Mouse (Mus musculus): Measurements from ENCODE around the gene Nop10. TPM values are rescaled to one million over a fixed set of nuclear protein-coding genes. Genes with fewer than 3 reads are reported as not detected.

The Nop10 gene
- 10 to 100 TPM; 72.0 to 74.7 TPM for total RNA-seq (2021)

DNA sequence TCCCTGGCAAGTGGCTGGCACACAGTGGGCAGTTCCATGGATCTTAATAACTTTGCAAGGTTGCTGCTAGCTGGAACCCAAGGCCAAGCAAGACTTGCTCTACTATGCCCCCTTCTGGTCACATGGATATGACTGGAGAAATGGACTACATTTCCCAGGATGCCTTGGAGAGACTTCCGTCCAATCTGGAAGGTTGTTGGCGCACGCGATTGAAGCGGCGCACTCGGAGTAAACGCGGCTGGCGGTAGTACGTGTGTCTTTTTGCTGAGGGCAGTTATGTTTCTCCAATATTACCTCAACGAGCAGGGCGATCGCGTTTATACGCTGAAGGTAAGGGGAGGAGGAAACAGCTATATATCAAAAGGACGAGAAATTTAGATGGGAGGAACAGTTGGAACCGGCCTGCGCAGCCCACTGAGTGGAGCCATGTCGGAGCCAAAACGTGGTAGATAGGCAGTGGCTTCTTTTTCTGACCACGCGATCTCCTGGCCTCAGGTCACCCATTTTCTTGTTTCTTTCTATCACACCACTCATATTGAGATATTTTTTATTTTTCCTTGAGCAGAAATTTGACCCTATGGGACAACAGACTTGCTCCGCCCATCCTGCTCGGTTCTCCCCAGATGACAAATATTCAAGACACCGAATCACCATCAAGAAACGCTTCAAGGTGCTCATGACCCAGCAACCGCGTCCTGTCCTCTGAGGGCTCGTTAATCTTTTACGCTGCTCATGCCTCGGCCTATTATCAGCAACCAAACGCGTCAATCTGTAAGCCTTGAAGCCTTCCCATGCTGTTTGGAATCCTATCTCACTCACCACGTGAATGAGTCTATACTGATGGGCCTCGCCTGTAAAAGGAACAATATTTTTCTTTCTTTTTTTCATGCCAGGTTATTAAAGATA, at the start of gene Nop10:
Gene Nop10, plus strand, starts transcription at position 179 of the 906 bp plus-strand sequence.
- peak; percentile 86 to 88 for DNase-seq (ENCODE audit: extremely low spot score in 1 of 2, low spot score in 2 of 2)
- intact Hi-C loops (cut with DNase I) = loop anchor here (2.0 to 10.0 kb wide), 2 partner anchors 77 to 223 kb away; partner anchors contain the start of gene Chrm5

DNA sequence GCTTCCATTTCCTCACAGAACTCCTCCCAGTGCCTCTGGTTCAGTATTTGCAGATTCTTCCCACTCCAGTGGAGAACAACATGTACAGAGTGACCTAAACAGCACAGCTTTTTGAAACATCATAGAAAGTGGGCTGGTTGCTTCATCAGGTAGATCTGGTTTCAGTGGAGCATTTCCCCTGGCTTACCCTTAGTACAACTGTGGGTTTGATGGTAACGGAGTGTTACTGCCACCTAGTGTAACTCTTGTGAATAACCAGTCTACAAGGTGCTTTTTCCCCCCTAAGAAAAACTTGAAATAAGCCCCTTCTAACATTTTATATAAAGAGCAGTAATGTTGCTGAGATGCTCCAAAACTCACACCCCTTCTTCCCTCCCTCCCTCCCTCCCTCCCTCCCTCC, 45.7 kb upstream of the Nop10 start:
- intact Hi-C loops (cut with DNase I) = loop anchor here (10.0 kb wide), 2 partner anchors 1221 to 1991 kb away; no protein-coding TSS in a partner anchor
- peak in 1 of 2 experiments; percentile 35 for DNase-seq (ENCODE audit: extremely low spot score in 1 of 2, low spot score in 2 of 2)

DNA sequence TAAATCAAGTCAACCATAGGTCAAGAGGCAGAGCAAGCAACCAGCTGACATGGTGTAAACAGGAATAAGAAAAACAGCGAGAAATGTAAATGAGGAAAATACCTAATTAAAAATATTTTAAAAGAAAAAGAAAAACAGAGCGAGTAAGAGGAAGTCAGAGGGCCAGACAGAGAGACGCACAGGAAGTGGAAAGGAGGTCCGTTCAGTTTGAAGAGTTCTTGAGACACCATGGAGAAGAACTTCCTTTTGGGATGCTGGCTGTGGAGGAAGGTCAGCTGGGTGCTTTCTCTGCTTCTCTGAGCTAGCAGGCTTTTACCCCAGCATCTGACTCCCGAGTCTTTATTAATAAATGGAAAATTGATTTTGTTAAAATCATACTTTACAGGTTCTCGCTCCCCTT, 44.1 kb upstream of the Nop10 start:
- intact Hi-C loops (cut with DNase I) = loop anchor here (10.0 kb wide), 2 partner anchors 1223 to 1993 kb away; no protein-coding TSS in a partner anchor
- no peak for DNase-seq (ENCODE audit: extremely low spot score in 1 of 2, low spot score in 2 of 2)

DNA sequence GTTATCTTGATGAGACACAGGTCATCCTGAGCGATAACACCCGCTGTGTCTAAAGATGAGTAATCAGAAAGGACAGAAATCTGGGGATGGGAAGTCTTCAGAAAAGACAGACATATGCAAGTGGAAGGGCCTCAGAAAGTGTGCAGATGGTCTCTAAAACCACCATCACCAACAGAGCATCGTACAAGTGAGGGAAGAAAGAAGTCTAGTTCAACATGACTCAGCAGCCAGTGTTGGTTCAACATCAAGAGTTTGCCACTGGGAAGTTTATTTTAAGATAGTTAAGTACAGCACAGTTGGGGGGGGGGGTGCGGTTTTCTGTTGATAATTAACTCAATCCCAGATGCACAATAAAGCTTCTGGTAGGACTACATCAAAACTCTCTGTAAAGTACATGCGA, 40.8 kb upstream of the Nop10 start:
- DNase-seq (ENCODE audit: extremely low spot score in 1 of 2, low spot score in 2 of 2) = no peak
- intact Hi-C loops (cut with DNase I) = no loop called here

DNA sequence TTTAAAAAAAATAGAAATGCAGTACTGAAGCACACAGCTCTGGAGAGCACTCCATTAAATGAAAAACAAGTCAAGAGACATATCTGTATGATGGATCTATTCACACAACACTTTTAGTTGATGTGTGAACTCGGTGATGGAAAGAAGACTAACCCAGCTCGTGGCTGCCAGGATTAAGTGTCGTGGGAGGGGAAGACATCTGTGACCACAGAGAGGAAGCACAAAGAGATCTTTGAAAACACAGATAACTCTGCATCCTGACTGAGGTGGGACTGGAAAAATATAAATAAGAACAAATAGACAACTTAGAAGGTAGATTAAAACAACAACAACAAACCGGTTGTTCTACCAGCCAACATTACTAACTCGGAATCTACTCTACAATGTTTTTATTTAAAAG, 39.1 kb upstream of the Nop10 start:
- intact Hi-C loops (cut with DNase I) = no loop called here
- DNase-seq (ENCODE audit: extremely low spot score in 1 of 2, low spot score in 2 of 2) = no peak

DNA sequence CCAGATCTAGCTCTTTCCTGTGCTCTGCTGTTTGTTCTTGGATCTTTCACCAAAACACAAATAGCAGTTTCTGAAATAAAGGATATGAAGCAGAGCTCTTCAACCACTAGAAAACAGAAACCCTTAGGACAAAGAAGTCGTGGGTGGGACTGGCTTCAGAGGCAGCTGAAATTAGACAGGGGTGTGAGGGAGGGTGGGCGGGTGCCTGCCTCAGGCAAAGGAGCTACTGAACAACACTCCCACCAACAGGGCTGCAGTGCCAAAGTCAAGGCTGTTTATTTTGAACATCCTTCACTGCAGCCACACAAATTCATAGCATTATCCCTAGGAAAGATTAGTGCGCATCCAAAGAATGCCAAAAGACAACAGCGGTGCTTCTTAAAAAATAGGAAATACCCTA, 37.4 kb upstream of the Nop10 start:
- no peak for DNase-seq (ENCODE audit: extremely low spot score in 1 of 2, low spot score in 2 of 2)
- intact Hi-C loops (cut with DNase I) = no loop called here

DNA sequence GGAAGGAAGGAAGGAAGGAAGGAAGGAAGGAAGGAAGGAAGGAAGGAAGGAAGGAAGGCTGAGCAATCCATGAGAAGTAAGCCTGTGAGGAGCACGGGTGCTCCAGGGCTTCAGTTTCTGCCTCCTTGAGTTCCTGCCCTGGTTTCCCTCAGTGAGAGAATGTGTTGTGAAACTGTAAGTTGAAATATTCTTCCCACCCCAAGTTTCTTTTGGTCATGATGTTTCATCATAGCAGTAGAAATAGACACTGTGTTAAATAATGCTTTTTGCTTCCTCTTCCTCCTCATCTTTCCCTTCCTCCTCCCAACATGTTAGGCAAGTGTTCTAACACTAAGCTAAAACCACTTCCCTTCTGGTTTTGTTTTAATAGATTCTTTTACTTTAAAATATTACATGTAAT, 29.1 kb upstream of the Nop10 start:
- DNase-seq (ENCODE audit: extremely low spot score in 1 of 2, low spot score in 2 of 2) = no peak
- intact Hi-C loops (cut with DNase I) = no loop called here

DNA sequence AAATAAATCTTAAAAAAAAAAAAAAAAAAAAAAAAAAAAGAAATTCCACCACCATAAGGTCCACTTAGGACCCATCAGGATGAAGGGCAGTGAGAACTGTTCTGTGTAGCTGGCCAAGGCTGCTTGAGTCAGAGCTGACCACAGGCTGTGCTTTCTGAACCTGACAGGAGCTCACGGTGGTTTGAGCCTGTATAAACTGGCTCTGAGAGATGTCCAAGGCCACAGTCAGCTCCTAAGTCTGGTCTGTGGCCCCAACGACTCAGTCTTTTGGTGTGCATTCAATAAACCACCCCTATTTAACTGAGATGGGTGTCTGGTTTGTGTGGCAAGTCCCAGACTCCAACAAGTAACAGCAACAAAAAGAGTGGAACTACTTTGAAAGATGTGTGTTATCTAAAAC, 25.1 kb upstream of the Nop10 start:
- intact Hi-C loops (cut with DNase I) = no loop called here
- DNase-seq (ENCODE audit: extremely low spot score in 1 of 2, low spot score in 2 of 2) = no peak

DNA sequence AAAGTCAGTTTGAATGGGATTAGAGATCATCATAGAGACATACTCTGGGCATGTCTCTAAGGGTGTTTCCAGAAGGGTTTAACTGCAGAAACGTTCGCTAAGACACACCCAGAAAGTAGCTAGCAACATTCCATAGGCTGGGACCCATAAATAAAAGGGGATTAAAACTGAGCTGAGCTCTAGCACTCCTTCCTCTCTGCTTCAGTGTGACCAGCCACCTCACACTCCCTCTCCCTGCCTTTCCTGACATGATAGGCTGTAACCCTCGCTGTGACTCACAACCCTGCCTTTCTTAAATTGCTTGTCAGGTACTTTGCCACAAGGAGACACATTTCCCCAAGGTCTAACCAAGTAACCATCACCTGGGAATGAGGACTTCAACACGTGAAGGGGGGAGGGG, 23.7 kb upstream of the Nop10 start:
- intact Hi-C loops (cut with DNase I) = no loop called here
- no peak for DNase-seq (ENCODE audit: extremely low spot score in 1 of 2, low spot score in 2 of 2)

DNA sequence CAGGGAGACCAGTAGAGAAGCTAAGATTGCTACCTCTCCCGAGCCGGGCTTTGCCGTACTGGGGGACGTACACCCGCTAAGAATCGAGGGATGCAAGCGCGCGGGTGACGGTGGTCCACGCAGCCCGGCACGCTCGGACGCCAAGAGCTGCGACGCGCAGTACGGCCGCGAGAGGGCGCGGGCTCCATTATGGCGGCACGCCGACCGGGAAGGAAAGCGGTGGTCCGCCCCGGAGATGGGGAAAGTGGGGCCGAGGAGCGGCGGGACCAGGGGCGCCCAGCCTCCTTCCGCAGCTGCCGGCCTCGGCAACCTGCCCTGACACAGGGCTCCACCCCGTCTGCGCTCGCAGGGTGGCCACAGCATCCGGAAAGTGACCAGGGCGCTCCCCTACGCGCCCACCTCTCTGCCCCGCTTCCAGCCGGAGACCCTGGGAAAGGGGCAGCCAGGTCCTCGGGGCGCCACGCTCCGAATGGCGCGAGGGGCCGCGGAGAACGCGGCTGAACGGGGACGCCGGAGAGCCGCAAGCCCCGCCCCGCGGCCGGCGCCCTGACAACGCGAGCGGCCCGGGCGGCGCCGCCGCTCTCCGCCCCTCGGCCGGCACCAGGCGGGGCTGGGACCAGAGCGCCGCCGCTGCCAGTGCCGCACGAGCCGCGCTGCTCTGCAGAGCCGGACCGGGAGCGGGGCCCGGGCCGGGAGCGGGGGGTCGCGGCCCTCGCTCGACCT, 22.4 kb upstream of the Nop10 start, which contains the start of gene Lpcat4:
Gene Lpcat4, plus strand, starts transcription at position 257 of the 723 bp plus-strand sequence.
- intact Hi-C loops (cut with DNase I) = no loop called here
- DNase-seq (ENCODE audit: extremely low spot score in 1 of 2, low spot score in 2 of 2) = peak; percentile 90 to 93

DNA sequence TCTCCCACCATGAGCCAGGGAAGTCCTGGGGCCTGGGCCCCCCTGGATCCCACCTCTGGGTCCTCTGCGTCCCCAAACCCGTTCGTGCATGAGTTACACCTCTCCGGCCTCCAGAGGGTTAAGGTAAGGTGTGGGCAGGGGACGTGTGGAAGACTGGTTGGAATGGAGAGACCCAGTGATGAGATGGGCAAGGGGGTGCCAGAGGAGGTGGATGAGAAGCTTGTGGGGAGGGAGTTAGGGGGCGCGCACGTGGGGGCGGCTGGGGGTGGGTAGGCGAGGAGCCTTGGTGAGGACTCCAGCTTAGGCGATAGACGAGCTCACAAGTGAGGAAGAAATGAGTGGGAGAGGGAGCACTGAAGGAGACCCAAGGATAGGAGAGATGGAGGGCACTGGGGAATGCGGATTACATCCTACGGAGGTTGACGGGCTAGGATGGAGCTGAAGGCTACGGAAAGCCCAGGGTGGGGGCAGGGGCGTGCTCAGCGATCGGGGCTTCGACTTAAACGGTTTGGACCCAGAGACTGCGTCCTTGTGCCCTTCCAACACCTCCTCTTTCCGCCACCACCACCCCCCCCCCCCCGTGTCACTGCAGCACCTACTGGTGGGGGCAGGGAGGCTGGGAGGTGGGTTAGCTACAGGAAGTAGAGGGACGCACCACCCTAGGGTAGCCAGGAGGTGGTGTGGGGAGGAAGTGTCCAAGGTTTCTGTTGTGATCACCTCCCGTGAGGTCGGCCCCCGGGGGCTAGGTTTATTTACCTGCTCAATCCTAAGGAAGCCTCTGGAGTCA, 21.6 kb upstream of the Nop10 start:
- DNase-seq (ENCODE audit: extremely low spot score in 1 of 2, low spot score in 2 of 2) = peak in 1 of 2 experiments; percentile 66
- intact Hi-C loops (cut with DNase I) = no loop called here

DNA sequence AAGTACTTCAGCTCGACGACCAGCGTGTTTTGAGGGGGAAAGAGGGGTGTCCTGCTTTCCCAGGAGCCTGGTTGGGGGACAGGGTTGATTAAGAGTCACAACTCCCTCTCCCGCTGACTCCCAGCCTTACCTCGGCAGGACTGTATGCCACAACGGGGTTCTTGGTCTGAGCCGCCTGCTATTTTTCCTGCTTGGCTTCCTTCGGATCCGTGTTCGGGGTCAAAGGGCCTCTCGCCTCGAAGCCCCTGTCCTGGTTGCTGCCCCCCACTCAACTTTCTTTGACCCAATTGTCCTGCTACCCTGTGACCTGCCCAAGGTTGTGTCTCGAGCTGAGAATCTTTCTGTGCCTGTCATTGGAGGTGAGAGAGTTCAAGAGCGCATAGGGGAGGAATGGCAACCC, 19.9 kb upstream of the Nop10 start:
- intact Hi-C loops (cut with DNase I) = no loop called here
- DNase-seq (ENCODE audit: extremely low spot score in 1 of 2, low spot score in 2 of 2) = no peak

DNA sequence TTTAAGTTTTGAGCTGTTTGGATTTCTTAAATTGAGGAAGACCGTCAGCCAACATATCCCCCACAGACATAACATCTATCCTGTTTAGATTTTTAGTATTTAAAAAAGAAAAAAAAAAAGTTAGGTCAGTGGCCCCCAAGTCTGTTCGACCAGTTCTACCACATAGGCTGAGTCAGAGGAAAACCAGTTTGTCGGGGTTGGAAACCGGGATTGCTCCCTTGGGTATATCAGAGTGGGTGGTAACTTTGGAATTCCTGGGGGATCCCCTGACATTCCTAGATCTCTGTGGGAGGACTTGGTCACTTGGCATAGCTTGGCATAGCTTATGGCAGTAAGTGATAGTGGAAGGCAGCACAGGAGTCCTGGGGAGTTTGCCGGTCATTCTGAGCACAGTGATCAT, 16.4 kb upstream of the Nop10 start:
- intact Hi-C loops (cut with DNase I) = no loop called here
- DNase-seq (ENCODE audit: extremely low spot score in 1 of 2, low spot score in 2 of 2) = no peak

DNA sequence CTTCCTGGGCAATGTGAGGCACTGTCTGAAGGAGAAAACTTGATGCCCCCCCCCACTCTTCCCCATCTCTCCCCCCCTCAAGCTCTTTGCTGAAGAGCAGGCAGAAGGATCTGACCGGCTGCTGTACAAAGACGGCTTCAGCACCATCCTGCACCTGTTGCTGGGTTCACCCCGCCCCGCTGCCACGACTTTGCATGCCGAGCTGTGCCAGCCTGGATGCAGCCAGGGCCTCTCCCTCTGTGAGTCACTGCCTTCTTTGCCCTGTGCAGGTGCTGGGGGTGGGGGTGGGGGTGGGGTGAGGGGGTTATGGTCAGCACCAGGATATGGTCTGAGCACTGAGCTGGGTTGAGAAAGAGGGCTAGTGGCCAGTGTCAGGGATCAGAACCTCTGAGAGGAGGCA, 15.5 kb upstream of the Nop10 start:
- no peak for DNase-seq (ENCODE audit: extremely low spot score in 1 of 2, low spot score in 2 of 2)
- intact Hi-C loops (cut with DNase I) = no loop called here

DNA sequence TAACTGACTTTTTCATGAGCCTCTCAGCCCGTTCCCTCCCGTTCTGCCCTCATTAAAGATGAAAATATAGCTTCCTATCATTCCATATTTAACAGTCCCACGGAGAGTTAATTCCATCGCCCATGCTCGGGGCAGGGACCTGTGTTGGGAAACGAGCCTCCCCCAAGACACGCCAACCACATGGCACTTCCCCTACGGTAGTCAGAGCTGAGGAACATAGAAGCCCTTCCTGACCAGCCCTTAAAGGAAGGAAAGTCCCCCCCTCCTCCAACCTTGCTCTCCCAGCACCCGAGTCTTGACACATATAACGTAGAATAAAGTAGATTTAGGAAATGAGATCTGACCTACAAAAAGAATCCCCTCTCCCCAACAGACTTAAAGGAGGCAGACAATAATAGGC, 14.4 kb upstream of the Nop10 start:
- intact Hi-C loops (cut with DNase I) = no loop called here
- DNase-seq (ENCODE audit: extremely low spot score in 1 of 2, low spot score in 2 of 2) = no peak

DNA sequence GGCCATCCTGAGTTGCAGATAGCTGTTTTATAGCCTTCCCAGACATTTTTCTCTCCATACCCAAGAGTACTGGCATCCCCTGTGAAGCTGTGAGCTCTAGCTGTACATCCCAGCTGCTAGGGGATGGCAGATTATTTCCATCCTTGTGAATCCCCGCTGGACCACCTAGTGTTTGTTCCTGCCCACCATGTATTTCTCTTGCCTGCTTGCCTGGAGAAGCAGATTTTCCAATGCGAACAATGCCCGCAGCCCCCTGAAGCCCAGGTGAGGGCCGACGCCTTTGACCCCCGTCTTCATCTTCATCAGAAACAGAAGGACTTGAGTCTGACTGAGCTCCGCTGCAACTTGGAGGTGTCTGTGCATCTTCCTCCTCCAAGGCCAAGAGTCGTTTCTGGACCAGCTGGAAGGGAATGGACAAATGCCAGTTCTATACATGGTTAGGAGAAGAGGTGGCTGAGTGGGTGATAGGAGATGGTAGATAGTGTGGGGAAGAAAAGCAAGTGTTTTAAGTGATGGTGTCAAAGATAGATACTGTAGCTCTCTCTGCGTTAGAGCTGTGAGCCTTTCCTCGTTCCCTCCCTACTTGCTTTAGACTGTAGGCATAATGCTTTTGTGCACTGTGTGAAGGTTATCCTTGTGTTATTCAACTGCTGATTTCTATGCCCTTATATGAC, 11.8 kb upstream of the Nop10 start:
- DNase-seq (ENCODE audit: extremely low spot score in 1 of 2, low spot score in 2 of 2) = no peak
- intact Hi-C loops (cut with DNase I) = no loop called here

DNA sequence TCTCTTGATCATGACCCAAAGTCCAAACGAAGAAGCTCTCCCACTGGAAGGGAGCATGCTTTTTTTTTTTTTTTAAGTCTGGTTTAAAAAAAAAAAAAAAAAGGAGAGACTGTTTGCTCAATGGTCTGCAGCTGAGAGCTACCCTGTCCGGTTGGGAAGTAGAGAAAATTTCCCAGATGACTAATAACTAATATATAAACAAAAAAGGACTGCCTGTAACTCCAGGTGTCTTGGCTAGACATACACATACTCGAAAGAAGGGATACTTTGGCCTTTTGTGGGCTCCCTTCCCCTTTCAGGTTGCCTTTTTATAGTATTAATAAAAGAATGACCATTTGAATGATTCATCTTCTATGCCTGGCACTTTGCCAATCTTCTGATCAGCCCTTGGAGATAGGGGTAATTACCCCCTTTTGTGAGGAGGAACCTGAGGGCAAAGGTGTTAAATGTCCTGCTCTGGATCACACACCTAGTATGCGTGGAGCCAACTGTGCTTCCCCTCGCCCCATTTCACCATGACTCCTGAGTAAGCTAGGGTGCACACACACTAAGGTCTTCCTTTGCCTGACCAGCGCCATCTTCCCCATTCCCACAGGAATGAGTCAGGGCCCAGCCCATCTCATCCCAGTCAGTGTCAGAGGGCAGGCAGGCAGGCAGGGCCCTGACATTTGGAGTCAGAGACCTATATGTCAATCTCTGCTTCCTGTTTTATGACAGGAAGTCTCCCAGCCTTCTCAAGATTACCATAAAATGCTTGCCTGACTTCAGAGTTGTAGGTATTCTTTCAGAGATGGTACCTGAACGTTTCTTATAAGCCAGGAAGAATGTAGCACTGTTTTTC, 6.8 kb upstream of the Nop10 start:
- intact Hi-C loops (cut with DNase I) = no loop called here
- DNase-seq (ENCODE audit: extremely low spot score in 1 of 2, low spot score in 2 of 2) = no peak
